Mouse (Mus musculus) monocyte, adult 2 months (primary cell): ENCODE measurements around the gene Trip10.
A peak's percentile ranks its signal among the peaks of the same experiment; 100 is the strongest.

Experiments used
- DNase-seq, 2 experiments: peaks; one replicate each; pipeline ENCODE4 v3.0.0; 2022; ENCODE audit warnings: low spot score in 2 of 2, low read depth in 1 of 2

Trip10 gene

DNA sequence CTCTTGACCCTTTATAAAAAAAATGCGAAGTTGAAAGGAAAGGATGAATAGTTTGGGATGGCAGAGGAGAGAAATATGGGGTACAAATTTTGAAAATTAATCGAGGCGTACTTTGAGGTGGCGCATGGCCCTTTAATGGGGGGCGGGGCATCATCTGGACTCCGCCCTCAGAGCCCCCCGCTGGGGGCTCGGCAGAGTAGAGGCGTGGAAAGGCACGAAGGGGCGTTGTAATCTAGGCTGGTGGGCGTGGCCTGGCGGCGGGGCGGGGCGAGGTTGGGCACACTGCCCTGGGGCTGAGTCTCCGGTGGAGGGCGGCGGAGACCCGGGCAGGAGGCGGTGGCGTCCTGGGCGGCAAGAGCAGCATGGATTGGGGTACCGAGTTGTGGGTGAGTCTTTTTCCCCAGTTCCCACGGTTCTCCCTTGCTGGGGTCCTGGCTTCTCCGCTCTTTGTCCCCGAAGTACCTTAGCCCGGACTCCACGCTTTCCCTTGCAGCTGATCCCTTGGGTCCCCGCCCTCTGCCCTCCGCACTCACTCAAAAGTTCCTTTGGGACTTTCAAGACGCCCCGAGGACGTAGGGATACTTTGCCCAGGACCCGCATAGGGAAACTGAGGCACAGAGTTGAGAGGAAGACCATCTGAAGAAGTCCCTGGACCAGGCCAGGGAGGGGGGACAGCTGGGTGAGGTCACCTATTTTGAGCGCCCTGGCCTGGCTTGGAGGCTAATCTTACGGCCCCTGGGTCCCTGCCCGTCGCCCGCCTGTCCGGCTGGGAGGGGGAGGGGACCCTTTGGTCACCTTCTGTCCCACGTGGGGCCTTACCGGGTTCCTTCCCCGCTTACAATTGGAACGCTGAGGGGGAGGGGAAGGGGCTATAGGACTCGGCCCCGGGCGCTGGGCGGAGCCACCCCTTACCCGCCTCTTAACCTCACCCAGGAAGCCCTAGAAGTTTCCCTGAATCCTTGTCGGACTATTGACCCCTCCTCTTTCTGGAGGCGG lies at the start of gene Trip10:
Gene Trip10 (plus strand): TSS at position 270 of the 996 bp plus-strand sequence.
- peak; percentile 87 to 92 for DNase-seq

DNA sequence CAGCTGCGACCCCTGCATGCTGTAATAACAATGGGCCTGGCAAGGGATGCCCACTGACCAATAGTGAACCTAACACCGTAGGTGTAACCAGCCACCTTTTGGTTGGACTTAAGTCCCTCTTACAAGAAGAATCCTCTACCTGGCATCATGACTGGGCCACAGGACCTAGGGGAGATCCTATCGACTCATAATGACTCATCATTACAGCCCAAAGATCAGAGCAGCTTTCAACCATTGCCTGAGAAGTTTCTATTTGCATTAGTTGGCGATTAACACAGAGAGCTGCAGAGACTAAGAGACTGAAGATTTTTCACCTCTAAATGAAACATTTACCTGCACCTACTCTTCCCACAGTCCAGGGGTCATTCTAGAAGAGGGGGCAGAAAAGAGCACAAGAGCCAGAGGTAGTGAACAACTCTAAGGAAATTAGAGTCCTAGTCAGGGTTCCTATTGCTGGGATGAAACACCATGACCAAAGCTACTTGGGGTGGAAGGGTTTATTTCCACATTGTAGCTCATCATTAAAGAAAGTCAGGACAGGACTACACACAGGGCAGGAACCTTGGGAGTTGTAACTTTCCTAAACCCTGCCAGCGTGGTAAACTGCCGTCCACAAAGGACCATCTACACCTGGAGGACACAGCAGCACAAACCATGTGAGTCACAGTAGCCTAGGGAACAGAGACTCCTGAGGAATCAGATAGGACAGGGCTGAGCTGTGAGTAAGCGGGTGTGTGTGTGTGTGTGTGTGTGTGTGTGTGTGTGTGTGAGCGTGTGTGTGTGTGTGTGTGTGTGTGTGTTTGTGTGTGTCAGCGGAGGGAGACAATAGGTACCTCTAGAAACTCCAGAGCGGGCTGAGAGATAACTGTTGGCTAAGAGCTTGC lies 47.2 kb upstream of the Trip10 start:
- no peak for DNase-seq

GRCm38 (mm10) chr17:57207938-57208337 lies 41.3 kb upstream of the Trip10 start:
- no peak for DNase-seq

- no peak for DNase-seq
Measured at GRCm38 (mm10) chr17:57209330-57209729, 39.9 kb upstream of the Trip10 start.

GRCm38 (mm10) chr17:57211501-57211900 lies 37.8 kb upstream of the Trip10 start:
- no peak for DNase-seq

DNA sequence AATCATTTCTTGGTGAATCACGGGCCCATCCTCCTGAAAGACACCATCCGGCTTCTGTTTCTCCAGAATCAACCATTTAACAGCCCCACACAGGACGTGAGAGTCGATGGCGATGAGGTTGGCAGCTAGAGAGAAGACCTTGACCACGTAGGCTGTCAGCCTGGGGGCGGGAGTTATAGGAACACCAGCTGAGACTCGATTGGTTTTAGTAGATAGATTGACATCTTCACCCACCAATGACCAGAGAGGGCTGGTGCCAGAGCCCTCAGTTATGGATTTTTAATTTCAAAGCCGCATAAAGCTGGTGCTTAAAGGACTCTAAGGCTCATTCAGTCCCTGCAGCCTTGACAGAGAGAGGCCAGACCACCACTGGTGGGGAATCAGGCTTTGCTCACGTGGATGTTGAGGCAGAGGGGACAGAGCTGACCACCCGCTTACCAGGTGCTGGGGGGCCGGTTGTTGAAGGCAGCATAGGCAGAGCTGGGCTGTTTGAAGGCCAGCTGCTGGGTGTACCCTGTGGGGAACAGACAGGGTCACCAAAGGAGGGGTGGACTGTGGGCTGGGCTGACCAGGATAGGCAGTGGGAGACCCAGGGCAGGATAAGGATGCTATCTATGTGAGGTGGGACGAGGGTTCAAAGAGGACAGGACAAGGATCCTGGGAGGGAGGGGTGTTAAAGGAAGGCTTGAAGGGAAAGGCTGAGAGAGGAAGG lies 34.4 kb upstream of the Trip10 start:
- no peak for DNase-seq

GRCm38 (mm10) chr17:57218335-57218900 lies 30.8 kb upstream of the Trip10 start:
- no peak for DNase-seq

DNA sequence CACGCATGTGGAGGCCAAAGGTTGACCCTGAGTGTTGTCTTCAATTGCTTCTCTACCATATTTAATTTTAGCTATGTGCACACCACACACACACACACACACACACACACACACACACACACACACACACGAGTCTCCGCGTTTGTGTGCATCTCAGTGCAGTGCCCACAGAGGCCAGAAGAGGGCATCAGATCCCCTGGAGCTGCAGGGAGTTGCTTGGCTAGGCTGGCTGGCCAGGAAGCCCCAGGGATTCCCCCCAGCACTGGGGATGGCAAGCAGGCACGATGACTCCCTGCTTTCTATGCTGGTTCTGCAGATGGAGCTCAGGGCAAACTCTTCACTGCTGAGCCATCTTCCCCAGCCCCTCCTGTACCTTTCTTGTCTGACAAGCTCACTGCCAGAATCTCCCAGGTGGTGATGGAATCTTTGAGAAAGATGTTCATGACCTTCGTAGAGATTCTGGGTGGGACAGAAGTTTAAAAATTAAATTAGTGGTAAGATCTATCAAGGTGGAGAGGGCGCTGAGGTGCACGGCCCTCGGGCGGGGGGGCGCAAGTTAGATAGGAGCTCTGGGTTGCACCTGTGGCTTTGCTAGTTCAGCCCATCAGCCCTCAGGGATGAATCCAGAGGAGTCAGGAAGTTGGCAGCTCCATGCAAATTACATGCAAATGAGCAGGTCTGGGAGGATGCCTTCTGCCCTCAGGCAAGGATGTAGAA lies 29.9 kb upstream of the Trip10 start:
- peak; percentile 42 to 77 for DNase-seq

DNA sequence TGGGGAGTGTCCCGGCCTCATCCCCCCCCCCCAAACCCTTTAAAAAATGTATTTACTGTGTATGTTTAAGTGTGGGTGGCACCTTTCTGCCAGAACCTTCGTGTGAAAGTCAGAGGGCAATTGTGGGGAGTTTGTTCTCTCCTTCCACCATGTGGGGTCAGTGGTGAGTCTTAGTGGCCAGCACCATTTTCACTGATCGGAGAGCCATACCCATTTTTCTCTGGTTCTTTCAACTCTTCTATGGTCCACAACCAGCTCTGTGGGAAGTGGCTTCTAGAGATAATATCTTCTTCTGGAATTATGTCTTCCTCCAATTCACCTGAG lies 29.4 kb upstream of the Trip10 start:
- no peak for DNase-seq

- DNase-seq: no peak
Measured at GRCm38 (mm10) chr17:57221911-57222310, 27.3 kb upstream of the Trip10 start.

DNA sequence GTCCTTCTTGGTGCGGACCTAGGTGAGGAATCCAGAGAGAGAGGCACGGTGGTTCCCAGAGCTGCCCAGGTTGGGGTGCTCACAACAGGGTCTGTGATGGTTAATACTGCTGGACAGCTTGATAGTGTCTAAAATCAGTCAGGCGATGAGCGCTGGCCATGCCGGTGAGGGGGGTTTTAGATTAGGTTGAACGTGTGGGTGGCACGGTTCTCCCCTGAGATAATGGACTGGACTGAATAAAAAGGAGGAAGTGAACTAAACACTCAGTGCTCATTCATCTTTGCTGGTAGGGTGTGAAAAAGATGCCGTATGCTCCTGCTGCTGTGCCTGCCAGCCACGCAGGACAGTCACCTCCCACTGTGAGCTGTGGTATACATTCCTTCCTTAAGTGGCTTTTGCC lies 25.9 kb upstream of the Trip10 start:
- no peak for DNase-seq

DNA sequence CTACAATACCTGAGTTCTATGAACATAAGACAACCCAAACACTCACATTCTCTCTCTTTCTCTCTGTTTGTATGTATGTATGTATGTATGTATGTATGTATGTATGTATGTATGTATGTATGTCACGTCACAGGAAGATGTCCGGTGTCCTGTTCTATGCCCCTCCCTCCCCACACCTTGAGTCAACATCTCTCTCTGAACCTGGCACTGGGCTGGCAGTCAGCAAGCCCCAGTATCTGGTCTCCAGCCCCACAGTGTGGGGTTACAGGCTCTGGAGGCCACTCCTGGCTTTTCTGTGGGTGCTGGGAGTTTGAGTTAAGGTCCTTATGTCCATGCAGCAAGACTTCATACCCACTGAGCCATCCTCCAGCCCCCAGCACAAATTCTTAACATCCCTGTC lies 21.8 kb upstream of the Trip10 start:
- no peak for DNase-seq

GRCm38 (mm10) chr17:57228014-57228413 lies 21.2 kb upstream of the Trip10 start, which contains the start of gene C3:
Gene C3, minus strand, starts transcription at chr17:57228136.
- DNase-seq: peak; percentile 42 to 47

GRCm38 (mm10) chr17:57228873-57229272 lies 20.4 kb upstream of the Trip10 start:
- no peak for DNase-seq

GRCm38 (mm10) chr17:57229851-57230727 lies 19.2 kb upstream of the Trip10 start:
- no peak for DNase-seq

DNA sequence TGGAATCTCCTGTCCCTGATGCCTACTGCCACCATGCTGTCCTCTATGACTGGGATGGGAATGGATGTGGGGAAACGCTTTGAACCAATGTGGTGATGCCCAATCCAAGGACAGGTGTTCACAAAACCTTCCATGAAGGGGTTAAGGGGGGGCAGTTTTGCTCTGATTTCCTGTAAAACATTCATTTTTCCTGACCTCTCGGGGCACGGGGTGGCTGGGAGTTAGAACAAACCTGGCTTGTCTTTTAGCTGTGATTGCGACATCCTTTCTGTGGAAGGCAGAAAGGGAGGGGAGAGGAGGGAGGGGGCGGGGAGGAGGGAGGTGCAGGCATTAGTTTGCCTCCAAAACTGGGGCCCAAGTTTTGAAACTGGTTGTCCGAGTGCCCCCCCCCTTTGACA lies 18.5 kb upstream of the Trip10 start:
- DNase-seq: no peak

- DNase-seq: no peak
Measured at GRCm38 (mm10) chr17:57231321-57231771, 17.9 kb upstream of the Trip10 start.

DNA sequence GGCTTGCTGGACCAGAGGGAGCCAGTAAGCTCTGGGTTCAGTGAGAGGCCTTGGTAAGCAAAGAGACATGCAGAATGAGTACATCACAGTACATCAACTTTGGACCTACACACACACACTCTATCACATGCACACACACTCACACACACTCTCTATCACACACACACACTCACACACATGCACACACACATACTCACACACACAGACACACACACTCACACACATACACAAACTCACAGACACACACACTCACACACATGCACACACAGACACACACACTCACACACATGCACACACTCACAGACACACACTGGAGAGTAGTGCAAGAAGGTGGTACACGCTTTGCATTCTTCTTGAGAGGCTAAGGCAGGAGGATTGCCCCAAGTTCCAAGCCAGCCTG lies 17.1 kb upstream of the Trip10 start:
- no peak for DNase-seq

DNA sequence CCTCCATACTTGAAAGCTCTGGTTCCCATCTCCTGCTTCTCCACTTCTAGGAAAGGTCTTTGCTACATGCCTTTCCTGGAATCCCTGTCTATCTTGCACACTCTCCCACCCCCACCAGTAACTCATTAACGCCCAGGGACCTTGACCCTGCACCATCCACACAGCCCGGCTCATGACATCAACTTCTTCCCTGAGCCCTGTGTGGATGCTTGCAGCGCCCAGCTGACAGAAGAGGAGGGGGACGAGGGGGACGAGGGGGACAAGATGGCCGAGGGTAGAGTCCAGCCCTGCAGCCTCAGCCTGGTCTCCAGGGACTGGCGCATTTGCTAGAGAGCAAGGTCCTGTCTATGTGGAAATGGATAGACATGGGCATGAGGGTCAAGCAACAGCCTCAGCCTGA lies 16.2 kb upstream of the Trip10 start:
- DNase-seq: no peak
